Mouse (Mus musculus) left cerebral cortex, adult 11 months (tissue): ENCODE results near the gene Vmn2r27.
A peak's percentile ranks its signal among the peaks of the same experiment; 100 is the strongest.

ENCODE experiments used
- DNase-seq: peaks from one replicate; pipeline ENCODE4 v3.0.0; 2022; ENCODE audit warnings: low spot score

Vmn2r27 gene

GRCm38 (mm10) chr6:124231756-124232155, at the start of gene Vmn2r27:
Vmn2r27 (minus strand) TSS chr6:124231856.
- DNase-seq, result no peak

DNA sequence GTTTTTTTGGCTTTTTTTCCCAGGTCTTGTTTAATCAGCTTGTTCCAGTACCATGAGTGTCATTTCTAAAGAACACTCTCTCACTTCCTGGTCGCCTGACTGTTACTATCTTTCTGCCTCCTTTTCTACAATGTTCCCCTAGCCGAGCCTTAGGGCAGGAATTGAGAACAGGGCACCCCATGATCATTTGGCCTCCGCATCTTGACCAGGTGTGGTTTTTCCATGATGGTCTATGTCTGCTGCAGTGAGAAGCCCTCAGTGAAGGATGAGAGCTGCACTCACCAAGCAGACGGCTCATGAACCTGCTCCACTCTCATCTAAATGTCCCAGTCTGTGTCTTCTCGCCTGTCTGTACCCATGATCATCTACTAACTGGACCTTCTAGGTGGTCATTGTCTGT, 46.6 kb upstream of the Vmn2r27 start:
- no peak for DNase-seq

DNA sequence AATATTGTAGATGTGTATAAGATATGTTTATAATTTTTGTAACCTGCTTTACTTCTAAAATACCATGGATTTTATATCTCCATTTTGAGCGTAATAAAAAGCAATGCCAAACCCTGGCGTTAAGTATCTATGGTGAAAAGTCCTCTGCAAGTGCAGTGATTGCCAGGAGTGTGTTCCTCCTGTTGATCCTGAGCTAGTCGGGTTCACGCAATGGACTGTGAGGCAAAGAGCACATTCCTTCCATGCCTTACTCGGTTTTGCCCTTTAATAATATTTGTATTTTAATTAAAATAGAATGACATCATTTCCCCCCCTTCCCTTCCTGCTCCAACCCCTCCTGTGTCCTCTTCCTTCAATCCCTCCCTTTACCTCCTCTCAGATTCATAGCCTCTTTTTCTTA, 46.0 kb upstream of the Vmn2r27 start:
- DNase-seq, result no peak

DNA sequence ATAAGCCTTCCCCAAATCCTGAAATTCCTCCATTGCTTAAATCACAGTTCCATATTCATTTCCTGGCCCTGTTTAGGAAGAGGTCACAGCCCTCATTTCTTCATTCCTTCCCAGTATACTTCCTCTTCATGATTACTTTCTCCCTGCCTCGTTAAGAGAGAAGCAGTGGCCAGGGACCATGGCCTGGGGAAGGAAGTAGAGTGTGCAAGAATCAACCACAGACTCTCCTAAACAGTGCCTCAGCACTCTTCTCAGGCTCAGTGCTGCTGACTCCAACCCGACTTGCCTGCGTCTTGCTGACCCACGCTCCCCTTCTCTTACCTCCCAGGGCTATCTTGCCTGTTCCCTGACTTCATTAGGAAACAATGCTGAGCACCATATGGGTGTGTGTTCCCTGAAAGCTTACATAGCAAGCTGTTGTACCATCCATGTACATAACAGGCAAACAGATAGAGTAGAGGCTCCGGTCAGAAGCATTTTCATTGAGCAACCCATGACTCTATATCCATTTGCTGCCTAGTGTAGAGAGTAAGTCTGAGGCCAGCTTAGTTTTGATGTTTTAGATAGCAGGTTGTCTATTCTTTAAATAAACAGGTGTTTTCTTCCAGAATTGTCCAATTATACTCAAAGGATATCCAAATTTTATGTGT, 41.7 kb upstream of the Vmn2r27 start:
- DNase-seq, result no peak

- DNase-seq, result peak; percentile 40
These were observed 31.0 kb upstream of the Vmn2r27 start for GRCm38 (mm10) chr6:124262696-124263095.

- DNase-seq, result peak; percentile 25
These were observed 28.7 kb upstream of the Vmn2r27 start for GRCm38 (mm10) chr6:124260198-124260931.

- DNase-seq, result no peak
These were observed 24.2 kb upstream of the Vmn2r27 start for GRCm38 (mm10) chr6:124255721-124256470.

DNA sequence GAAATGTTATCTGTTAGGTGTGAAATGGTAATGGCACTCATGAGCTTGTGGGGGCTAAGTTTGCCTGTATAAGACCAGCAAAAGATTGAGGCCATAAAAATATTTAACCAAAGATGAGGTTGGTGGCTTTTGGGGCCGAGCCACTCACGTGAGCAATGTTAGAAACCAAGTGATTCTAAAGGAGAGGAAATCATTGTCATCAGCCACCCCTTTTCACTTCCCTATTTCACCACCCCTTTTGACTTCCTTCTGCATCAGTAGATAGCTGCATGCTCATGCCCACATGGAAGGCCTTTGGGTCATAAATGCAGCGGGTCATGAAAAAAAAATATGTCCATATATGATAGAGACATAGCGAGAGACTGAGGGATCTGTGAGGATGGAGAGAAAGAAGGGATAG, 29.5 kb downstream of the Vmn2r27 start:
- no peak for DNase-seq

- DNase-seq, result no peak
These were observed 63.0 kb downstream of the Vmn2r27 start for GRCm38 (mm10) chr6:124168499-124169257.

GRCm38 (mm10) chr6:124166596-124166995, 65.1 kb downstream of the Vmn2r27 start:
- DNase-seq, result no peak

DNA sequence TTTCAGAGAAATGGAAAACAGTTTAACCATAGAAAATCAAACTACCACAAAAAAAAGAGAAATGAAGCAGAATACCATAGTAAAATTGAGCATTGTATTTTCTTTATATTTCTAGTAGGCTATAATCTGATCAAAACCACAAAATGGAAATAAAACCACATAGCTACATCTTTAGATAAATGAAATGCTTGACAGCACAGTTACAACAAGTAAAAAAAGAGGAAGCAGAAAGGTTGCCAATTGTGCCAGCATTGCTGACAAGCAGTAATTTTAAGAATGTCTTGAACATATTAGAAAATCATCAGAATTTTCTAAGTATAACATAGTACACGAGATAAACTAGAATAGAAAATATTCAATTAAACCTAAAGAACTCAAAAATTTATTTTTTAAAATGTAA, 81.8 kb downstream of the Vmn2r27 start:
- DNase-seq, result no peak
